In genomic region chr7:44857042-44857552, GRCm38 (mm10) we compare ENCODE assay signal across 8 mouse cellular contexts. TPM values are rescaled to one million over a fixed set of nuclear protein-coding genes. Genes with fewer than 3 reads are reported as not detected.
DNase-seq lines count a peak whose midpoint lies in the region; ATAC-seq lines count a peak whose summit lies in the region.

Gene Pnkp, plus strand, starts transcription at chr7:44857139.

- peak within 1 kb of the TSS; percentile 88 for H3K9ac ChIP-seq in hindbrain, embryonic 15.5 days

- H3K27me3 ChIP-seq in hindbrain, embryonic 15.5 days: no peaks in the 10 kb centered on the region

- H3K9me3 ChIP-seq in hindbrain, embryonic 15.5 days: no peaks in the 10 kb centered on the region

- under 1% methylated on average over 32 of the region's 32 CpGs for WGBS in hindbrain, embryonic 15.5 days

- H3K4me1 ChIP-seq in hindbrain, embryonic 15.5 days (replicated peaks): peaks cover 65% of the 10 kb centered on the region

- H3K27ac ChIP-seq in hindbrain, embryonic 15.5 days (replicated peaks): peak within 1 kb of the TSS; percentile 95

- H3K36me3 ChIP-seq in hindbrain, embryonic 15.5 days: peaks cover 4% of the 10 kb centered on the region

- peak; percentile 73 for ATAC-seq in hindbrain, embryonic 15.5 days (ENCODE audit: low FRiP score, low read depth)

- peak within 1 kb of the TSS; percentile 85 for H3K4me3 ChIP-seq in hindbrain, embryonic 15.5 days

- peak; percentile 75 for DNase-seq in WW6 (ENCODE audit: low read depth, low spot score)
- peak; percentile 82 to 86 for DNase-seq in cerebellum, postnatal 36 days
- DNase-seq in frontal cortex, postnatal 36 days (ENCODE audit: low spot score in 2 of 2): peak; percentile 94 to 96
- DNase-seq in left cerebral cortex, adult 11 months (ENCODE audit: low spot score): peak; percentile 91
- DNase-seq in lung, postnatal 4 days: peak; percentile 91 to 92
- peak; percentile 77 for DNase-seq in retina, postnatal 7 days (ENCODE audit: low read depth, low spot score)
- DNase-seq in urinary bladder, postnatal 14 days (ENCODE audit: low spot score): peak; percentile 84

- peak within 1 kb of the TSS; percentile 83 for H3K4me2 ChIP-seq in hindbrain, embryonic 15.5 days

RNA-seq across cellular contexts. Expression of gene Pnkp, which starts in this region (rescaled TPM):
- 29.1 and 30.6 TPM in 2 replicates for polyA plus RNA-seq in hindbrain, embryonic 15.5 days (2015; fragmentation: Nextera tagmentation; extraction: Ambion mirVana)

Comparison
In these comparisons a context has a peak if more than half of its experiments do, and no peak if none do; other contexts are left out.
1. Peak in every context shown above with its lines: DNase-seq, ATAC-seq, H3K4me3 ChIP-seq and H3K27ac ChIP-seq.